Mouse (Mus musculus): ENCODE data around the gene Fbxl19.

The Fbxl19 gene

DNA sequence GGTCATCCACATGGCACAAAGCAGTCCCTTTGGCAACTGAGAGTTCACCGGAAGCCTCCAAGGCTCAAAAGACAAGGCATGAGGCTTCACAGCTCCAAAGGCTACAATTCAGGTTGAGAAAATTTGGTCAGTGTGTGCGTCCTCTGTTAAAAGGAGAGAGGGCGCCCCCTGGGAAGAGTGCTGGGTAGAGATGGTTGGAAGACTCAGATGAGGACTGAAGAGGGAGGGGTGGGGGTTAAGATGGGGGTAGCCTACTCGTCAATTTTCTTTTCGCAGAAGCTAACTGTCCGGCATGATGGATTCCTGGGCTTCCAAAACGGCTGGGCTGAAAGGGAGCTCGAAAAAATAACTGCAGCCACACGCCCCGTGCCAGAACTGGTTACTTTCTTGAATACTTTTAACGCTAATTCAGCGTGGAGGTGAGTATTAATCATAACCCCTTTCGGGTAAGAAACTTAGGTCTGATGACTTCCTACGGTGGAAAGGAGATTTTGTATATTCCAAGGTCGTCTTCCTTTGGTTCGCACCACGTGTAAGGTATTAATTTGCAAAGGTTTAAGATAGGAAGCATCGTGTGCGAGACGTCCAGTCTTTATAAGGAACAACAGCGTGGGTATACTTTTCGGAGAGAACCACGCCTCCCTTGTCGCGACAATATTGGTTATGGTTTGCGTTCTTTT, at the start of gene Fbxl19:
Gene Fbxl19 (plus strand): TSS at position 178 of the 680 bp plus-strand sequence.
- peak; percentile 43 to 60 for DNase-seq (ENCODE audit: low spot score in 2 of 2)

DNA sequence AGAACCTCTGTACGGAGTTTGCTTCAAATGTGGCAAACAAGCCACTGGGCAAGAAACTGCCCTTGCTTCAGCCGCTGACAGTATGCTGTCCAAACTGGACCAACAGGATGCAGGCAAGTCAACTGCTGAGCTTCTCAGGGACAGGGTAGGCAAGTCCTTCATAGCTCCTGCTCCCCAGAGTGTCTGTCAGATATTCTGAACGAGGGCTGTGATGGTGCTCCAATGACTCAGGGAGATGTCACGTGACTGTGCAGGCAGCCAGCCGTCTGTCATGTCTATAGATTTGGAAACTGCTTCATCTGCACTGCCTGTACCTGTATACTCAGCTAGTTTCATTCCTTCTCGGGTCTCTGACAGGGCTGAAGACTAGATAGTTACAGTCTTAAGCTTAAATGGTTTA, 45.4 kb upstream of the Fbxl19 start:
- DNase-seq (ENCODE audit: low spot score in 2 of 2): no peak

DNA sequence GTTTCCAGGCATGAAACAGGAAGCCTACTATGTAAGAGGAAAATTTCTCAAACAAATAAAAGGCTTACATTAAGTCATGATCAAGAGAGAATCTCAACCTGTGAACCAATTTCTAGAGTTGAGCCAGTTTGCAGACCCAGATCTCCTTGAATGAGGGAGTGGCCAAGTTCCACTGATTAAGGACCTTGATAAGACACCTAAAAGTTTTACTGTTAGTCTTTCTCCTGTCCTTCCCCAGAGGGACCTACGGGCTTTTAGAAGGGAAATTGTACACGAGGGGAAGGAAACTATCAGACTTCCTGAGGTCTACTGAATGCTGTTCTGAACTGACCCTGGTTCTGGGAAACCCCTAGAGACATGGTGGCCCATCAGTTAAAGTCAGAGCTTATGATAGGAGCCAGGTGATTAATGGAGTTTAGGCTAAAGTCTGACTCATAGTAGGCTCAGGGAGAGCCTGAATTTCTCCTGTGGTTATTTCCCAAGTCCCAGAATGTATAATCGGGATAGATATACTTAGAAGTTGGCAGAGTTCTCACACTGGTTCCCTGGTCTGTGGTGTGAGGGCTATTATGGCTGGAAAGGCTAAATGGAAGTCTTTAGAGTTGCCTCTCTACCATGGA, 43.5 kb upstream of the Fbxl19 start:
- DNase-seq (ENCODE audit: low spot score in 2 of 2): no peak

DNA sequence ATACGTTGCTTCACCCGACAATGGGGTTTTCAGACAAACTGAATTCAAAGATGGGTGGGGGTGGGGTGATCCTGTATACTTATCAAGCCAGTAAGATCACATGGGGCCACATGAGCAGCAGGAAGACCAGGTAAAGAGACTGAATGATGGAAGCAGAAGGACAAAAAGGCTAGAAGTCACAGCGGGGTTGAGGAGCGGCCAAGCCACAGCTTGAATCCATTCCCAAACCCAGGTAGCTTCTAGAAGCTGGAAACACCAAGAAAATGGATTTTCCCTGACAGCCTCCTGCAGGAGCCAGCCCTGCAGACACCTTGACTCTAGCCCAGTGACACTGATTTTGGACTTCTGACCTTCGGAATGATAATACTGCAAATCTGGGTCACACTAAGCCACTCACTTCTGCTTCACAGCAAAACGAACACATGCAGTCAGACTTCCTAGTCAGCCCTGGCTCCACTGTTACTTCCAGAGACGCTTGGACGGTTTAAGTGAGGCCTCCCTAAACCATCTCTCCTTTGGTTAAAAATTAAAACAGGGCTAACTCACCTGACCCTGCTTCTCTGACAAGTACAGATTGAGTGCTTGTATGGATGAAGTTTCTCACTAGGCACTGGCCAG, 40.7 kb upstream of the Fbxl19 start:
- no peak for DNase-seq (ENCODE audit: low spot score in 2 of 2)

DNA sequence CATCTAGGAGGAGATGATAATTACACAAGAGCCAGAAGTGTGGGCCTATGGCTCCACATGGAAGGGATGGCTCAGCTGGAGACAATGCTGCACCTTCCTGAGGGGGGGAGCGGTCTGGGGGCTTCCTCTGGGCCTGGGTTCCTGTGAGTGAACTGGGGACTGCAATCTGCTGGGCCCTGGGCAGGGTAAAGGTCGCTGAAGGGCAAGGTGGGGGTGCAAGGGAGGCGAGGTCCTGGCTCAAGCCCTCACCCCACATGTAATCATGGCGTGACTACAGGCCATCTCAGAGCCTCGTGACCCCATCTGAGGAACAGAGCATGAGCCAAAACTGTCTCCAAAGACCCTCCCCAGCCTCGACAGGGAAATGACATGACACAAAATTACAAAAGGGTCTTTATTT, 39.7 kb upstream of the Fbxl19 start:
- DNase-seq (ENCODE audit: low spot score in 2 of 2): no peak

DNA sequence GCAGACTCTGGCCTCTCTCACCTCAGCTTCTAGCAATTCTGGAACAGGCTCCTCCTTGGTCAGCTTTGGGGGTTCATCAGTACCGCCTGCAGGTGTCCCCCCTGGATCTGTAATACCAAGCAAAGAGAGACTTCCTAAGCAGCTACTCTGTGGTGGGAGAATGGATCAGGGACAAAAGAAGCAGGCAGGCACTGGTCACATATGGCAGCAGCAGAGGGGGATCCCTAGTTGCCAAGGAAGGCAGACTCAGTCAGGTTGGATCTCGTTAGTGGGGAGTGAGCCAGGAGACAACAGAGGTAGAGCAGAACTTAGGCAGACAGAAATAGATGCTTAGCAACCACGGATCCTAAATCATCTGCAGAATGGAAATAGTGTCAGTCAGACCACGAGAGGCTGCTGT, 38.6 kb upstream of the Fbxl19 start:
- no peak for DNase-seq (ENCODE audit: low spot score in 2 of 2)

DNA sequence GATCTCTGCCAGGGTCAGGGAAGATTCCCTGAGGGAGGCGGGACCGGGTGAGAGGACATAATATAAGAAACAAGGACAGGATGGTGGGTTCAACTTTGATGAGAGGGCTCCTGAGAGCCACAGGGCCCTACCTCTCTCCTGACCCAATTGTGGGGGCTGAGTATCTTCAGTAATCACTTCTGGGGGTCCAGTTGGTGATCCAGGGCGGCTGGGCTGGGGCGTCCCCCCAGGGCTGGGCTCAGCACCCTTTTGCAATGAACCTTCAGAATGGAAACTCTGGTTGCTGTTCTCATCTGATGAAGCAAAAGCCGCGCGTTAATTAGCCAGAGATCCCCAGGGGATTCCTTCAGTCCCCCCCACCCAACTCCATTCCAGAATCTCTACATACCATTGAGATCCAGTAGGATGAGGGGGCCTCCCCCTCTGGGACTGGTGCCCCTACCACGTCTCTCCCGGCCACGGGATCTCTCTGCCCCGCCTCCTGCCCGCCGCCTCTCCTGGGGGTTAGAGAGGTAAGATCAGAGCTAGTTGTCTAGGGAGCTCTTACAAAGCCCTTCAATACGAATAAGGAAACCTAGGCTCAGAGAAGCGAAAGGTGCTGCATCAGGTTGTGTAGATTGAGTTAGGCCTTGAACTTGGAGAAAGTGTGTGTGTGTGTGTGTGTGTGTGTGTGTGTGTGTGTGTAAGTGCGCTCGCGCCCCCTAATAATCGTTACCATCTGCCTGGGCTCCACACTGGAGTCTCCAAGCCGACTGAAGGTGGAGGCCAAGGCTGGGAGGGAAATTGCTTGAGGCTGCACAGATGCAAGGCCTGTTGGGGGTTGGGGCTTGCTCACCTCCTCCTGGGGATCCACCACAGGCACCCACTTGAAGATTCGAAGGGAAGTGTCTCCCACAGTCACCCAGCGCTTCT, 37.0 kb upstream of the Fbxl19 start:
- no peak for DNase-seq (ENCODE audit: low spot score in 2 of 2)

DNA sequence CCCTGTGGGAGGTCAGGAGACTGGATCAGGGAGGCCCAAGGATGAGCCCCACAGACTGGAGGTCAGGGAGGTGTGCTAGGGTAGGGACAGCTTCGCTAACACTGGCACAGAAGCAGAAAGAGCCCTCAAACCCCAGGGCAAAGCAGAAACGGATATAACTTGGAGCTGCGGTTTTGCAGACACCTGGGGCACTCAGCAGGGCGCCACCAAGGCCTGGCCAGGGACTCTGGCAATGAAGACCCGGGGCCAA, 36.5 kb upstream of the Fbxl19 start:
- DNase-seq (ENCODE audit: low spot score in 2 of 2): no peak

DNA sequence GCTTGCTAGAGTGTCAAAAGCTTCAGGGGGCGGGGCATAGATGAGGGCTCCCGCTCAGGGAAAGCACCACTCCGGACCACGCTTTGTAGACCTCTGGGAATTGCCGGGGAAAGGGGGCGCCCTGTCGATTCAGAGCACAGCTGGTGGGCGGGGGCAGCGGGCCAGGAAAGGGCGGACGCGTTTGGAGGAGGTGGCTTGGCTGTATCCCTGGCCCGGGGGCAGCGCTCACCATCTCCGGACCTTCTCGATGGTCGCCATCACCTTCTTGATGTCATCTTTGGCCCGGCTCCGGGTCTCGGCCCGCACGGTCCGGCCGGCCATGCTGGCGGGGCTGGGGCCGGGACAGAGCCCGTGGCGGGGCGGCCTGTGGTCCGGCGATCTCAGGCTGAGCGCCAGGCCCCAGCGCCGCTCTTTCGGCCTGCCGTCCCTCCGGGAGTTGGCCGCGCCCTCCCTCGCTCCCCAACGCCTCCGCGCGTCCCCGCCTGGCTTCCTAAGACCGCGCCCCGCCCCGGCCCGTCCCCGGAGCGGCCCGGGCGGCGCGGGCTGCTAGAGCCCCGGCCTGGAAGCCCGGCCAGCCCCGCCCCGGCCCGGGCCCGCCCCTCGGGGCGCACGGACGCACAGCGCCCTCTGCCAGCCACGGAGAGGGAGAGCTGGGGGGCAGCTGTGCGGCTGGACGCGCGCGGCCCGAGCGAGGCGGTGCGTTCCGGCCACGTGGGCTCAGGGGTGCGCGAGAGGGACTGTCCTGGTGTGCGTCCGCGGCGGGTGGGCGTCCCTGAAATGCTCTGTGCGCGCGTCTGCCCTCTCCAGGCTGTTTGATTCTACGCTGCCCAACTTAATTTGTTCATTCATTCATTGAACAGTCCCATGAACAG, 35.9 kb upstream of the Fbxl19 start, which contains the start of gene Bcl7c:
Gene Bcl7c (minus strand): TSS at position 727 of the 872 bp plus-strand sequence.
- DNase-seq (ENCODE audit: low spot score in 2 of 2): peak; percentile 77 to 82

DNA sequence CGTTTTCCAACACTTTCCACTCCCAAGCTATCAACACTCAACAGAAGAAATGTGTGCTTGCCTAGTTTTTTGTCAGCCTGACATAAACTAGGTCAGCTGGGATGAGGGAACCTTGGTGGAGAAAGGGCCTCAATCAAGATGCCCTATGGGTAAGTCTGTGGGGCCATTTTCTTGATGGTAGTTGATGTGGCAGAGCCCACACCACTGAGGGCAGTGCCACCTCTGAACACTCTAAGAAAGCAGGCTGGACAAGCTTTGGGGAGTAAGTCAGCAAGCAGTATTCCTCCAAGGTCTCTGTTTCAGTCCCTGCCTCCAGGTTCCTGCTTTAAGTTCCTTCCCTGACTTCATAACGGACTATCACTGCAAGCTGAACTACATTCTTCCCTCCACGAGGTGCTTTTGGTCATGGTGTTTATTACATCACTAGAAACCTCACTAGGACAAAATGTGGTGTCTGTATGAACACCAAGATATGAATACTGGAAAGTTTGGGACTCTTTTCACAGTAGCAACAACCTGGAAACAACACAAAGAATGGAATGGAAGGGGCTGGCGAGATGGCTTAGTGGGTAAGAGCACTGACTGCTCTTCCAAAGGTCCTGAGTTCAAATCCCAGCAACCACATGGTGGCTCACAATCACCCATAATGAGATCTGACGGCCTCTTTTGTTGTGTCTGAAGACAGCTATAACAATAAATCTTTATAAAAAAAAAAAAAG, 34.9 kb upstream of the Fbxl19 start:
- DNase-seq (ENCODE audit: low spot score in 2 of 2): no peak

DNA sequence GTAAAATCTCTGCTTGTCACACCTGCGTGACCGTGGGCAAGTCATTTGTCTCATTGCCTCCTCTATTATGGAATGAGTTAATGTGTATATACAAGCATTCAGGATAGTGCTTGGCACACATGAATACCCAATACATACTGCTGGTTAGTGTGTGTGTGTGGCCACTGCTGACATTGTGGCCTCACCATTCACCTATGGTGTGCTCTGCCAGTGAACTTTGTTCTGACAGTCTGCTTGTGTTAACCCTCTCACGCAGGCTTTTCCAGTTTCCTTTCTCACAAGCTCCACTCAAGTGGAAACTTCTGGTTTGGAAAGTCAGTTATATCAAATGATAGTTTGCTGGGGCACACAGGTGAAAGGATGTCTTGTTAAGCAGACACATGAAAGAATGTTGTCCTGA, 33.3 kb upstream of the Fbxl19 start:
- no peak for DNase-seq (ENCODE audit: low spot score in 2 of 2)

DNA sequence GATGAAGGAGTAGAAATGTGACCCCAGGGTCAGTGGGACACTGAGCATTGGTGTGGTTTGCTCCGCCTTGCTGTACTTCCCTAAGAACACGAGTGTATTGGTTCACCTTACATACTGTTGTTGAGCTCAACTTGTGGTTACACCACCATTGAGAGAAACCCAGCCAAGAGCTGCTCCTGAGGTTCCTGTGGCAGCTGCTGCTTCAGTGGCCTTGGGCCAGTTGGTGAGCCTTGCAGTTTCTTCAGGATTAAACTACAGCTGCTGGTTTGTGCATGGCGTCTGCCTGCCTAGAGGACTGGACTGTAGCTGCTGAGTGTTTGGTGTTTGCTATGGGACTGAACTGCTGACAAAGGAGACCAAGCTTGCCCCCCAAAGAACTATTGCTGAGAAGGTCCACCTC, 32.9 kb upstream of the Fbxl19 start:
- DNase-seq (ENCODE audit: low spot score in 2 of 2): no peak

DNA sequence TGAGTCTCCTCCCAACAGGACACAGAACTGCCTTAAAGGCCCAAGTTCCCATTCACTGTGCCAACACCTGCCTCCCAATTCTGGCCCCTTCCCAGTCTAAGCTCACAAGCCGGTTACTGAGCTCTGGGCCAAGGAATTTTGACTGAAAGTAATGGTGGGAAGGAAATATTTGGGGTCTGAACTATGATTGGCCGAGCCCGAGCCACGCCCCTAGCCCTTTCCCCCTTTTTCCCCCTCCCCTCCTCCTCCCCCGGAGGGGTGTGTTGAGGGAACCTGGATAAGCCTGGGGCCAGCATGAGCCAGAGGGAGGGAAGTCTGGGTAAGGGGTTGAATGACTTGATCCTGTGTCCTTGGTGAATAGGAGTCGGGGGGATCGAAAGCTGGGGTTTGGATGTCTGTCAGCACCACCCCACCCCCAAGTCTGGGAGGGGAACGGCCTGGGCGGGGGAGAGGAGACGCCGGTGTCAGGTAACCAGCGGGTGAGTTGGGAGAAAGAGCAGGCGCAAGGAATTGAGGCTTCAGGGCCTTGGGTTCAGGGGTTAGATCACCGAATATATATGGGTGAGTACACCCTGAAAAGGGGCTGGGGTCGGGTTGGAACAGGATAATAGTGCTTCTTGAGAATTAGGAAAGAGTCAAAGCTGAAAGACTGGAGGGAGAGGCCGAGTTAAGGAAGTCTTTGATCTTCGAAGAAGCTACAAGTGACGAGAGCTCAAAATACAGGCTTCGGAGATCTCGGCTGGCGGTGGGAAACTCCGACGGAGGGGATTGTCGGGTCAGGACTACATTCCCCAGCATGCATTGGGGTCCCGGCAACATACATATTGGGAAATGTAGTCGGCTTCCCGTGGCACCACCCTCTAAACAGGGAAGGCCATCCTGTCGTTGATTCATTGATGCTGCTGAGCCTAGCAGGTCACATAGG, 31.6 kb upstream of the Fbxl19 start, which contains the start of gene Ctf1:
Gene Ctf1 (plus strand): TSS at position 276 of the 925 bp plus-strand sequence.
- peak in 1 of 2 experiments; percentile 47 for DNase-seq (ENCODE audit: low spot score in 2 of 2)

DNA sequence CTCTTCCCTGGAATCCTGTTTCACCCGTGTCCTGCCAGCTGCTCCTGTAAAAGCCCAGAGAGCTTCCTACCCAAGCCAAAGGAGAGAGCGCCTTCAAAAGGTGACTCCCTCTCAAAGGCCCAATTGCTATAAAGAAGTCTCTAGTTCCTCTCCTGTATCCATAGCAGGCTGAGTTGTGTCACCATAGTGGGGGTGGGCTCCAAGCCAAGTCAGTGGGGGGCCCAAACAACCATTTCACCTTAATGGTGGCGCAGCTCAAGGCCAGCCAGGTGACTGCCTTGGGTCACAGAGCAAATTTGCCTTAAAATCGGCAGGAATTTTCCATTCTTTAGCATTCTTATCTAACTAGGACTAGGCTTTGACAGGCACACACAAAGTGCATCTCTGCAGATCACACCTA, 29.5 kb upstream of the Fbxl19 start:
- DNase-seq (ENCODE audit: low spot score in 2 of 2): no peak

DNA sequence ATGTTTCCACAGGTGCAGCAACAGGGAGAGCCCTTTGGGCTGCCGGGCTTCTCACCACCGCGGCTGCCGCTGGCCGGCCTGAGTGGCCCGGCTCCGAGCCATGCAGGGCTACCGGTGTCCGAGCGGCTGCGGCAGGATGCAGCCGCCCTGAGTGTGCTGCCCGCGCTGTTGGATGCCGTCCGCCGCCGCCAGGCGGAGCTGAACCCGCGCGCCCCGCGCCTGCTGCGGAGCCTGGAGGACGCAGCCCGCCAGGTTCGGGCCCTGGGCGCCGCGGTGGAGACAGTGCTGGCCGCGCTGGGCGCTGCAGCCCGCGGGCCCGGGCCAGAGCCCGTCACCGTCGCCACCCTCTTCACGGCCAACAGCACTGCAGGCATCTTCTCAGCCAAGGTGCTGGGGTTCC, 27.4 kb upstream of the Fbxl19 start:
- DNase-seq (ENCODE audit: low spot score in 2 of 2): peak; percentile 49 to 66

DNA sequence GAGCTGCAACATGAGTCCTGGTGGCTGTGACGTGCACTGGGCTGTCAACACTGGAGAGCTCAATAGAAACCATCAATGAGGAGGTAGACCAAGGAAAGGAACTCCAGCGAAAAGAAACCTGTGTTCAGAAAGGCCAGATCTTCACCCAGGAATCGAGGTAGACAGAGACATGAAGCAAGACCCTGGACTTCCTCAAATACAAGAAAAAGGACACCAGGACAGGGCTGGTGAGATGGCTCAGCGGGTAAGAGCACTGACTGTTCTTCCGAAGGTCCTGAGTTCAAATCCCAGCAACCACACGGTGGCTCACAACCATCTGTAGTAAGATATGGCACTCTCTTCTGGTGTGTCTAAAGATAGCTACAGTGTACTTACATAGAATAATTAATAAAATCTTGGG, 26.0 kb upstream of the Fbxl19 start:
- DNase-seq (ENCODE audit: low spot score in 2 of 2): no peak

DNA sequence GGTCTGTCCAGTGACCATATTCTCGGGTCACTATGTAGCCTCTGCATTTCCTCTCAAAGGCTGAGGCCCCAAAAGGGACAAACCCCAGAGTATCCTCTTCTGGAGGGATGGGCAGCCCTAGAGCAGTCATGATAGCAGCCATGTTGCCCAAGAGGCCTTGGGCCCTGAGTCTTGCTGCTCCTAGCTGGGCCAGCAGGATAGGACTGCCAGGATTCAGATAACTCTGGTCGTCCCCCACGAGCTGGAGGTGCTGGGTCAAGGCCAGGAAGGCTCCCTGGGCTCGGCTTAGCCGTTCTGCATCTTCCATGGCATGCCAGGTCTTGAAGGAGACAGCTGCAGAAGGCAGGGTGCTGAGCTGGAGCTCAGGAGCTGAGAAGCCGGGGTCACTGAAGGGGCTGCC, 25.1 kb upstream of the Fbxl19 start:
- DNase-seq (ENCODE audit: low spot score in 2 of 2): no peak

DNA sequence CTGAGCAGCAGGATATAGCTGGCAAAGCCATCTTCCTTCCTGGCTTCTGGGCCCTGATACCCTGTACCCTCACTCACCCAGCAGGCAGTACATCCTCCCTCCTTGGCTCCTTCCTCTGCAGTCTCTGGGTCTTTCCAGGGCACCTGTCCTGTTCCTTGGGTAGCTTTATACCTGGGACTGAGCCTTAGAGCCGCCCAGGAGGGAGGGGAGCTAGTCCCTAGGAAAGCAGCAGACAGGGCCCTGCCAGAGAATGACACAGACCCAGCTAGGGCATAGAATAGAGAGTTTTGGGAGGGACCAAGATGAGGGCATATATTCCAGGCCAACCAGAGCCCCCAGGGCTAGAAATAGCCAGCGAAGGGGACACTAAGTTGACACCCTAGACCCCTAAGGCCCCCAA, 18.9 kb upstream of the Fbxl19 start:
- no peak for DNase-seq (ENCODE audit: low spot score in 2 of 2)

DNA sequence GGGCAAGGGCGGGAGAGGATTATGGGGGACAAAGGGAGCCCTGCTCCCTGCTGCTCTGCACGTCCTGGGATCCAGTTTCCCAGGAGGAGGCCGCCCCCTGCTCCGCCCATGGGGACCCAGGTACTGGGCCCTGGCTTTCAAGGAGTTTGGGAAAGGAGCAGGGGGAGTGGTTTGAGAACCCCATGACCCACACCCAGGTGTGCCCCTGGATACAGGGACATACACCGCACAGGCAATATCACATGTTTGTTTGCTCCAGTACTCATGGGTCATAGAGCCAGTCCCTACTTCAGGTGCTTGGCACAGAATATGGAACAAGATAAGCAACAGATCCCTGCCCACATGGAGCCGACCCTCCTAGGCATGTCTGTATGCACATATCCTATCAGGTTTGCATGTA, 18.4 kb upstream of the Fbxl19 start:
- DNase-seq (ENCODE audit: low spot score in 2 of 2): no peak

DNA sequence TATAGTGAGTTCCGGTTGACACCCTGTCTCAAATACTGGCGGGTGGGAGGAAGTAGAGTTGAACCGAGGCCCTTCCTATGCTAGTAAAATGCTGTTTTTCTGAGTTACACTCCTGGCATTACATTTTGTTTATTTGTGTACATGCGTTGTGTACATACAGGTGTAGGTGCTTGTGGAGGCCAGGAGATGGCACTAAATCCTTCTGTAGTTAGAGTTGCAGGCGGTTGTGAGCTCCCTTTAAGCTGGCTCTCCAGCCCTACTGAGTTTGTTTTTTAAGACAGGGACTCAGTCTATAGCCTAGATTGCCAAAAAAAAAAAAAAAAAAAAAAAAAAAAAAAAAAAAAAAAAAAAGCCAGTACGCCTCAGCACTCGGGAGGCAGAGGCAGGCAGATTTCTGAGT, 16.4 kb upstream of the Fbxl19 start:
- DNase-seq (ENCODE audit: low spot score in 2 of 2): no peak
